Mouse (Mus musculus) bone marrow macrophage, adult 2 months (primary cell): ENCODE data around the gene Cabp4.

ENCODE experiments used
- CTCF ChIP-seq: IDR thresholded peaks from 2 replicates; pipeline ENCODE4 v1.5.1; 2012; ENCODE audit warnings: low read depth, mild to moderate bottlenecking, low read length, moderate library complexity
- POLR2A ChIP-seq: IDR thresholded peaks from 2 replicates; pipeline ENCODE4 v1.6.1; 2012; ENCODE audit warnings: mild to moderate bottlenecking, low read depth, low read length, borderline replicate concordance

- TF ChIP-seq POLR2A (no peak), CTCF (no peak)
Measured at GRCm38 (mm10) chr19:4148819-4149218, 5.0 kb upstream of the Cabp4 start.
